Mouse (Mus musculus): ENCODE measurements around the gene Kbtbd4. TPM values are rescaled to one million over a fixed set of nuclear protein-coding genes. Genes with fewer than 3 reads are reported as not detected.
A peak's percentile ranks its signal among the peaks of the same experiment; 100 is the strongest.

Gene Kbtbd4
- total and polyA plus RNA-seq, 3 experiments: 19.5 to 21.7 (median 20.5) TPM

DNA sequence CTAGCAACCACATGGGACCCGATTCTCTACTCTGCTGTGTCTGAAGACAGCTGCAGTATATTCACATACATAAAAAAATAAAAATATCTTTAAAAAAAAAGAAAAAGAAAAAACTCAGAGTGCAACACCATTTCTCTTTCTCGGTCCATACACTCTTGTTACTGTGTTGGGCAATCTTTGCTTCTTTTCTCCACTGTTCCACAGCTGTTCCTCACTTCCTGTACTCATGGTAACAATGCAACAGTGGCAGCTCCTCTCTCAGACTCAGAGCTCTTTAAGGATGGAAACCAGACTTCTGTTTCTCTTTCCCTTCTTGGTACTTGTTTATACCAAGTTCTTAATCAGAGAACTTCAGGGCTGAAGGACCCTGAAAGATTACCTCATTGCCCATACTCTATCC lies 1.1 kb upstream of the Kbtbd4 start:
- Histone ChIP-seq H3K9me3 (replicated peaks; ENCODE audit: low read length) (no peaks in the 10 kb centered on the region), H3K4me1 (ENCODE audit: control insufficient read depth in 1 of 2, insufficient read depth in 2 of 2) (peaks cover 9 to 36% of the 10 kb centered on the region in 2 experiments), H3K27ac (ENCODE audit: insufficient read depth, low read depth) (no peak overlapping the region), H3K9ac (ENCODE audit: insufficient read depth, low read depth) (peak overlapping the region; percentile 63), H3K36me3 (replicated peaks in 1 of 2; ENCODE audit: control insufficient read depth in 1 of 2, insufficient read depth in 1 of 2, low read length in 1 of 2) (peaks cover 33 to 66% of the 10 kb centered on the region in 2 experiments), H3K4me2 (ENCODE audit: insufficient read depth, low read depth, poor library complexity, severe bottlenecking) (peak overlapping the region; percentile 99), H3K4me3 (replicated peaks in 1 of 3; ENCODE audit: low read depth in 2 of 3, low read length in 2 of 3, poor library complexity in 1 of 3) (peak overlapping the region; percentile 81 to 100 (median 95)), H3K79me2 (replicated peaks; ENCODE audit: control insufficient read depth, extremely low read depth, insufficient read depth, poor library complexity, severe bottlenecking) (peaks cover 29% of the 10 kb centered on the region), H3K27me3 (replicated peaks) (no peaks in the 10 kb centered on the region)
- TF ChIP-seq NELFE (IDR thresholded peaks at IDR 0.05; ENCODE audit: low read depth, low read length): no peak
- TF ChIP-seq CTCF (conservative IDR thresholded peaks at IDR 0.05 in 1 of 2, IDR thresholded peaks at IDR 0.05 in 1 of 2; ENCODE audit: low read depth in 2 of 2, low read length in 2 of 2): no peak
- TF ChIP-seq RAD21 (IDR thresholded peaks at IDR 0.05; ENCODE audit: low read depth, low read length): no peak
- TF ChIP-seq SMC3 (IDR thresholded peaks at IDR 0.05; ENCODE audit: low read depth, low read length): no peak
- TF ChIP-seq MAX (IDR thresholded peaks at IDR 0.05; ENCODE audit: low read length): no peak
- no peak for TF ChIP-seq JUND (conservative IDR thresholded peaks at IDR 0.05; ENCODE audit: low read depth, low read length)
- TF ChIP-seq UBTF (IDR thresholded peaks at IDR 0.05; ENCODE audit: low read depth, low read length): no peak
- TF ChIP-seq ETS1 (conservative IDR thresholded peaks at IDR 0.05; ENCODE audit: low read depth, low read length): no peak
- dilution Hi-C loops (cut with MboI; ENCODE audit: extremely low pct_ligation_motif_present, extremely low pct_unique_long_range_greater_than_20kb, low sequenced_read_pairs): no loop called here
- no peak for DNase-seq (ENCODE audit: extremely low read depth)
- in situ Hi-C loops (cut with MboI; ENCODE audit: low pct_ligation_motif_present, low pct_unique_long_range_greater_than_20kb, low sequenced_read_pairs): no loop called here

- Histone ChIP-seq H3K36me3 (replicated peaks in 1 of 2; ENCODE audit: control insufficient read depth in 1 of 2, insufficient read depth in 1 of 2, low read length in 1 of 2) (peaks cover 38 to 67% of the 10 kb centered on the region in 2 experiments), H3K27ac (ENCODE audit: insufficient read depth, low read depth) (no peak overlapping the region), H3K4me2 (ENCODE audit: insufficient read depth, low read depth, poor library complexity, severe bottlenecking) (peak overlapping the region; percentile 97), H3K4me3 (replicated peaks in 1 of 3; ENCODE audit: low read depth in 2 of 3, low read length in 2 of 3, poor library complexity in 1 of 3) (peak overlapping the region; percentile 81 to 100 (median 95)), H3K27me3 (replicated peaks) (no peaks in the 10 kb centered on the region), H3K9me3 (replicated peaks; ENCODE audit: low read length) (no peaks in the 10 kb centered on the region), H3K4me1 (ENCODE audit: control insufficient read depth in 1 of 2, insufficient read depth in 2 of 2) (peaks cover 9 to 38% of the 10 kb centered on the region in 2 experiments), H3K79me2 (replicated peaks; ENCODE audit: control insufficient read depth, extremely low read depth, insufficient read depth, poor library complexity, severe bottlenecking) (peaks cover 29% of the 10 kb centered on the region), H3K9ac (ENCODE audit: insufficient read depth, low read depth) (peak overlapping the region; percentile 69)
- TF ChIP-seq USF2 (conservative IDR thresholded peaks at IDR 0.05; ENCODE audit: low read depth, low read length) (no peak), POLR2A (IDR thresholded peaks at IDR 0.05; ENCODE audit: low read depth, low read length) (no peak), MAZ (IDR thresholded peaks at IDR 0.05; ENCODE audit: low read depth, low read length) (no peak), SIN3A (IDR thresholded peaks at IDR 0.05; ENCODE audit: low read length) (no peak), MXI1 (IDR thresholded peaks at IDR 0.05; ENCODE audit: low read depth, low read length) (peak; percentile 16; the same call in 1 of the 2 replicates), CTCF (conservative IDR thresholded peaks at IDR 0.05 in 1 of 2, IDR thresholded peaks at IDR 0.05 in 1 of 2; ENCODE audit: low read depth in 2 of 2, low read length in 2 of 2) (no peak)
- dilution Hi-C loops (cut with MboI; ENCODE audit: extremely low pct_ligation_motif_present, extremely low pct_unique_long_range_greater_than_20kb, low sequenced_read_pairs) (no loop called here), in situ Hi-C loops (cut with MboI; ENCODE audit: low pct_ligation_motif_present, low pct_unique_long_range_greater_than_20kb, low sequenced_read_pairs) (no loop called here)
- DNase-seq (ENCODE audit: extremely low read depth): peak; percentile 67
These were observed 300 bp downstream of the Kbtbd4 start for GRCm38 (mm10) chr2:90904856-90905224.

GRCm38 (mm10) chr2:90906721-90907120 lies 2.2 kb downstream of the Kbtbd4 start:
- no peaks in the 10 kb centered on the region for H3K27me3 ChIP-seq (replicated peaks)
- DNase-seq (ENCODE audit: extremely low read depth): no peak
- no peak overlapping the region for H3K9ac ChIP-seq (ENCODE audit: insufficient read depth, low read depth)
- H3K4me1 ChIP-seq (ENCODE audit: control insufficient read depth in 1 of 2, insufficient read depth in 2 of 2): peaks cover 9 to 40% of the 10 kb centered on the region in 2 experiments
- no peak overlapping the region for H3K4me2 ChIP-seq (ENCODE audit: insufficient read depth, low read depth, poor library complexity, severe bottlenecking)
- no peaks in the 10 kb centered on the region for H3K9me3 ChIP-seq (replicated peaks; ENCODE audit: low read length)
- no peak overlapping the region for H3K4me3 ChIP-seq (replicated peaks in 1 of 3; ENCODE audit: low read depth in 2 of 3, low read length in 2 of 3, poor library complexity in 1 of 3)
- H3K79me2 ChIP-seq (replicated peaks; ENCODE audit: control insufficient read depth, extremely low read depth, insufficient read depth, poor library complexity, severe bottlenecking): peaks cover 32% of the 10 kb centered on the region
- H3K36me3 ChIP-seq (replicated peaks in 1 of 2; ENCODE audit: control insufficient read depth in 1 of 2, insufficient read depth in 1 of 2, low read length in 1 of 2): peaks cover 49 to 72% of the 10 kb centered on the region in 2 experiments
- dilution Hi-C loops (cut with MboI; ENCODE audit: extremely low pct_ligation_motif_present, extremely low pct_unique_long_range_greater_than_20kb, low sequenced_read_pairs): no loop called here
- no peak overlapping the region for H3K27ac ChIP-seq (ENCODE audit: insufficient read depth, low read depth)
- TF ChIP-seq UBTF (IDR thresholded peaks at IDR 0.05; ENCODE audit: low read depth, low read length): no peak
- no peak for TF ChIP-seq CHD2 (IDR thresholded peaks at IDR 0.05; ENCODE audit: low read length)
- TF ChIP-seq MYC (IDR thresholded peaks at IDR 0.05; ENCODE audit: low read depth, low read length): no peak
- no peak for TF ChIP-seq SIN3A (IDR thresholded peaks at IDR 0.05; ENCODE audit: low read length)
- TF ChIP-seq MAX (IDR thresholded peaks at IDR 0.05; ENCODE audit: low read length): no peak
- no peak for TF ChIP-seq IRF4 (IDR thresholded peaks at IDR 0.05; ENCODE audit: low read depth, low read length)
- TF ChIP-seq SMC3 (IDR thresholded peaks at IDR 0.05; ENCODE audit: low read depth, low read length): no peak
- TF ChIP-seq KAT2A (IDR thresholded peaks at IDR 0.05; ENCODE audit: insufficient replicate concordance, low read length): no peak
- no peak for TF ChIP-seq BHLHE40 (IDR thresholded peaks at IDR 0.05; ENCODE audit: low read depth, low read length)
- no peak for TF ChIP-seq JUN (IDR thresholded peaks at IDR 0.05; ENCODE audit: insufficient read depth, low read depth, low read length)
- no peak for TF ChIP-seq GABPA (IDR thresholded peaks at IDR 0.05; ENCODE audit: insufficient replicate concordance, low read depth, low read length)
- no peak for TF ChIP-seq ELF1 (IDR thresholded peaks at IDR 0.05; ENCODE audit: low read depth, low read length)
- in situ Hi-C loops (cut with MboI; ENCODE audit: low pct_ligation_motif_present, low pct_unique_long_range_greater_than_20kb, low sequenced_read_pairs): no loop called here

Measured in CH12.LX (cell line).